Mouse (Mus musculus): Measurements from ENCODE around the gene Lhfpl2. TPM values are rescaled to one million over a fixed set of nuclear protein-coding genes. Genes with fewer than 3 reads are reported as not detected.
"Not testable (repeated sequence)": the region's sequence is repeated elsewhere in the genome, so short reads cannot be mapped to it uniquely, and the experiment has no call there.

Gene Lhfpl2
- 16.6 and 18.3 TPM in 2 replicates for polyA plus RNA-seq (2012; rRNA removed)

DNA sequence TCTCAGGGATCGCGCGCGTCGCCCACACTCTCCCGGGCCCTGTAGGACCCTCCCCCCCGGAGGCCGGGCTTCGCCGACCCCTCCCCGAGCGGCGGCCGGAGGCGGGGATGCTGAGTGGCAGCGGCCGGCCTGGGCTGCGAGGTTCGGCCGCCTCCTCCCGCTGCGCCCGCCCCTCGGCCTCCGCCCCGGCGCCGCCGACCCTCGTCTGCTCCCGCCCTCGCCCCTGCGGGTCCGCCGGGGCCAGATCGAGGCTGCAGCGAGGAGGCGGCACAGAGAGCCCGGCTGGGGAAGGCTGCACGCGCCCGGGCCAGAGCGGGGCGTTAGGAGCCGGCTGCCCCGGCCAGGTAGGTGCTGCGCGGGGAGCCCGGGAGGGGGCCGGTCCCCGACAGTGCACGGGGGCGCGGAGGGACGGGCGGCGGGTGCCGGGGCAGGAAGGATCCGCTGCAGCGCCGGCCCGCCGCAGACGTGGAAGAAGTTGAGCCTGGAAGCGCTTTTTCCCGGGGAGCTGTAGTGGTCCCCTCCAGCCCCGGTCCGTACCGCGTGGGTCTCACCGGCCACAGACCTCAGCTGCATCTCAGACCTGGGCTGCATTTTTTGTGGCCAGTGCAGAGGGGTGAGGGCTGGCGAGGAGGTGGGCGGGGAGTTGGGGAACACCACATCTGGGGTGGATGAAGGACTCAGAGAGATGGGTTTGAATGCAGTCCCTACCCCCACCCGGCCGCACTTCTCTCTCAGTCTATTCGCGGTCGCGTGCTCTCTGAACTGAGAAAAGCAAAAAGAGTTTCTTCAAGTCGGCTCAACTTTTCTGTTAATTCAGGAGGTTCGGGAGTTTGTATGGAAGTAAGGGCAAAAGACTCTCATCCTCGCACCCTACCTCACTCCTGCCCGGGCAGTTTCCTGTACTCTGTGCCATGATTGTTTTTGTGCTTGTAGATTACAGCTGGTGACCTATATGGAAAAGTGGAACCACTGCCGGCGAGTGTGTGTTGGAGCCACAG, at the start of gene Lhfpl2:
Gene Lhfpl2 (plus strand): TSS at position 234 of the 998 bp plus-strand sequence.
- DNase-seq (ENCODE audit: low spot score): peak; percentile 35

DNA sequence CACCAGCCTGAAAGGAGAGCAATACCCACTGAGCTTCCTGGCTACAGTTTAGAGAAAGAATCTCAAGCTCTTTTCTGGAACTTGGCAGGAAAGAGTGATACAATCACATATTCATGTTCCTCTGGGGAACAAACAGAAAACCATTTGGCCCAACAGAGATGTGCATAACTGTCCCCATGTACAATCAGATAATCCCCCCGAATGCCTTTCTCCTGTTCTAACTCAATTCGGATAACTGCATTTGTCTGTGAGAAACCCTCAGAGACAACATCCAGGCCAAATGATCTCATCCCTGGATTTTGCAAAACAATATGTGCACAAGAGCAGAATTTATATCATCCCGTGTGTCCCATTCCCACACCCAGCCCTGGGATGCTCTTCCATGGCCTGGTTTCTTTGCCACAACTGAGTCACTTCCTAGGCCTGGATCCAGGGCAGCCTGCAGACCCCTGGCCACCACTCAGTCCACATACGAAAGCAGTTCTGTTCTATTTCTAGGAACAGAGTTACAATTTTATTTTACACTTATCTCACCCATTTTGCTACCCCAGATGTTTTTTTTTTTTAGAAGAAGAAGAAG, 45.5 kb upstream of the Lhfpl2 start:
- DNase-seq (ENCODE audit: low spot score): no peak

DNA sequence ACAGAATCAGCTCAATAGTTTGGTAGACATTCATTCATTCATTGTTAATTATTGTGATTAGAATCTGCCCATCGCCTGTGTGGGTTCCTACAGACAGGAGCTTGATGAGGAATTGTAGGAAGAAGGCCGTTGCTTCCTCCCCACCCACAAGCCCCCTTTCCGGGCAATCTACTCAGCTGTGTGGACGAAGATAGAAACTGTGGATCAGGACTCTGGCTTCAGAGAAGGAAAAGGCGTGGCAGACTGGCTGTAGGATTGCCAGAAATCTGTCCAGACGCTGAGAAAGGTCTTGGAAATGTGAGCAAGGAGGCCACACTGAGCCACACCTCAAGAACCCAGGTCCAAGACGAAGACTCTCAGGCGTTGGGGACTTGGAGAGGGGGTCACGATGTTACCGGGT, 43.6 kb upstream of the Lhfpl2 start:
- no peak for DNase-seq (ENCODE audit: low spot score)

DNA sequence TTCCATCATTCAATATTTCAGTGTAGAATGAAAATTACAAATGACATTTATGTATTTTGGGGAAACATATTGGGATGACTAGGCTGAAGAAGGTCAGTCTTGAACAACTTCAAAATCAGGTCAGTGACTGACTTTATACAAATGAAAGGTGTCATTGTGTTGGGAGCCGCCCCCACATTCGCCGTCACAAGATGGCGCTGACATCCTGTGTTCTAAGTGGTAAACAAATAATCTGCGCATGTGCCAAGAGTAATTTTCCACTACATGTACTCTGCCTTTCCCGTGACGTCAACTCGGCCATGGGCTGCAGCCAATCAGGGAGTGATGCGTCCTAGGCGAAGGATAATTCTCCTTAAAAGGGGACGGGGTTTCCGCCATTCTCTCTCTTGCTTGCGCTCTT, 33.0 kb upstream of the Lhfpl2 start:
- DNase-seq (ENCODE audit: low spot score): not testable (repeated sequence)

DNA sequence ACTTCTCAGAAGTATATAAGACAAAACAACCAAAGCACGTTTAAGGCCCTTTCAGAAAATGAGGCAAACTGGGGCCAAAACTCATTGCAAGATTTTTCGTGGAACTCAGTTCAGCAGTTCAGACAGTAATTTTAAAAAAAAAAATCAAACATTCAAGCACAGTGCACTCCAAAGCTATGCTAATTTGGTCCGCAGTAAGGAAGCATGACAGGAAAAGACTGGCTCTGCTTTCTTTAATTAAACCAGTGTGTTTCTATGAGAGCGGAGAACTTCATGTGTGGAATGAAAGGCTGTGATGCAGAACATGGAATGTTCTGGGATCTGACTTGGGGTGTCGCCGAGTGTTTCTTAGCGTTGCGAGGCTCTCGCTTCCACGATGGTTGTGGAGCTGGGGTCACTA, 28.4 kb upstream of the Lhfpl2 start:
- DNase-seq (ENCODE audit: low spot score): no peak

DNA sequence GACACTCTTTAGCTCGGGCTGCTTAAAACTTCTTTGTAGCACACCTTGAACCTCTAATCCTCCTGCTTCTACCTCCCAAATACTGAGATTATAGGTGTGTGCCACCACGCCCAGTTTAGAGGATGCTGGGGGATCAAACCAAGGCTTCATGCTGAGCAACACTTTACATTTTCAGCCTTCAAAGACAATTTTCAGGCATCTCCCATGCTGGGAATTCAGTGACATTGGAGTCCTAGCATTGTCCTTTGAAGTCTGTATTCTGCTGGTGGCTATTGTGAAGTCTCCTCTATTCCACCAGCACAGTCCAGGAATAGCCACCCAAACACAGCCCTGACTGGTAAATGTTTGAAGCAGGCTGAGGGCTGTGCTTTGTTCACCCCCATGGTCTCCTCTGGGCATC, 27.0 kb upstream of the Lhfpl2 start:
- no peak for DNase-seq (ENCODE audit: low spot score)

DNA sequence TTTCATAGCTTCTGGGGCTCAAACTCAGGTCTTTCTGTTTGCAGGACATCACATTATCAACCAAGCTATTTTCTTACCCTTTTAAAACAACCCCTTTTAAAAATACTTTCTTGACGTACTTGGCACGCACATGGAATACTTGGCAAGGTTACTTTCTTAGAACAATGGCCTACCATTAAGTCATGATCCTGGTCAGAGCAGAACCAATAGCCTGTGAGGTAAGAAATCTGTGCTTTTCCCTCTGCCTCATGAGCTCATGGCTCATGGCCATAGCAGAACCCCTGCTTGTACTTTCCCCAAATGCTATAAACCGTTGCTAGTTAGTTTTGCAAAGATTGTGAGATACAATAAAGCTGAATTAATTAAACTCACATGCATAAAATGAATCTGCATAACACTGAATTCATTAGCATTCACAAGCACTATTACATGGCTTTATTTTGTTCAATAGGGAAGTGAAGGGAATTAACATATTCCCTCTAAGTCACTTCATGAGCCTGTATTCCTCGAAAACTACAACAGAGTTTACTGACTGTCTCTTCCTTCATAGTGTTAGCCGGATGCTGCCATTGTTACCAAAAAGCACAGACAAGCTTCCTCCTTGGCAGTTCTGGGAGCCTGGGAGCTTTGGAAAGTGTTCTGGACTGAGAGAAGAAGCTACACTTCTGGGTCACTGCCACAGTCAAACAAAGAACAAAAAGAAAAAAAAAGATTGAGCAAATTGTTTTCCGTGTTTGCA, 20.1 kb upstream of the Lhfpl2 start:
- DNase-seq (ENCODE audit: low spot score): no peak

DNA sequence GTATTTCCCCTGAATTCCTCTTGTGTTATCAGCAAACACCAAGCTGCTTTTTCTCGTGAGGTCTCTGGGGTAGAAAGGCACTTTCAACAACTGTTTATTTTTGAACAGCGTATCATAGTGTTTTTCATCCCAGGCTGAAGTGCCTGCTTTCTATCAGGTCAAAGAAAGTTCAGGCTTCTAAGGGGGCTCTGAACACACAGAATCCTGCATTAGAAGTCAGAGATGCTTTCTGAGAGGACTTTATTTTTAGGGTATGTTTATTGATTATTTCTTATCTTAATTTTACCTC, 19.6 kb upstream of the Lhfpl2 start:
- no peak for DNase-seq (ENCODE audit: low spot score)

DNA sequence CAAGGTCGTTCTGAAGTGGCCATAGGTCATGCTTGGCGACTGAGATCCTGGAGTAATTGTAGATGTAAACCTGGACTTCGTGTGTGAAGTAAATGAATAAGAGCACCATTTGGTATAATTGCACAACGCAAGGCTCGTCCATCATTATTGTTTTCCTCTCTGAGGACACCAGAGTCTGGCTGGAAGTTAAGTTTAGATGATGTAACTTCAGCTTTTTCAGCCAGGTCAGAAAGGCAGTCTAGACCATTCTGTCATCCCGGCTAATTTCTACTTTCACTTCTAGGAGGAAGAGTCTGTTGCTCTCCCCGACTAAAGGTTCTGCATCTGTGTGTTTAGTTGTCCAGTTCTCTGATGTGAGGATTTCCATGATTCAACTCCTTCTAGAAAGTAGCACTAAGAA, 7.6 kb upstream of the Lhfpl2 start:
- DNase-seq (ENCODE audit: low spot score): no peak

DNA sequence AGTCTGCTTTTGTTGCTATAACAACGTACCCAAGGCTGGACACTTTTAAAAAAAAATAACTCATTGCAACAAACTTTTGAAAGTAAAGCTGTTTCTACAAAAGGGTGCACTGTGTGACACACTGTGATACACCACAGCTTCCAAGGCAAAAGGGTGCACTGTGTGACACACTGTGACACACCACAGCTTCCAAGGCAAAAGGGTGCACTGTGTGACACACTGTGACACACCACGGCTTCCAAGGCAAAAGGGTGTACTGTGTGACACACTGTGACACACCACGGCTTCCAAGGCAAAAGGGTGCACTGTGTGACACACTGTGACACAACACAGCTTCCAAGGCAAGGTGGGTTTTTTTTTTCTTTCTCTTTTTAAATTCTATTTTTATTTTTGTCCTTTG, 6.8 kb upstream of the Lhfpl2 start:
- DNase-seq (ENCODE audit: low spot score): no peak

DNA sequence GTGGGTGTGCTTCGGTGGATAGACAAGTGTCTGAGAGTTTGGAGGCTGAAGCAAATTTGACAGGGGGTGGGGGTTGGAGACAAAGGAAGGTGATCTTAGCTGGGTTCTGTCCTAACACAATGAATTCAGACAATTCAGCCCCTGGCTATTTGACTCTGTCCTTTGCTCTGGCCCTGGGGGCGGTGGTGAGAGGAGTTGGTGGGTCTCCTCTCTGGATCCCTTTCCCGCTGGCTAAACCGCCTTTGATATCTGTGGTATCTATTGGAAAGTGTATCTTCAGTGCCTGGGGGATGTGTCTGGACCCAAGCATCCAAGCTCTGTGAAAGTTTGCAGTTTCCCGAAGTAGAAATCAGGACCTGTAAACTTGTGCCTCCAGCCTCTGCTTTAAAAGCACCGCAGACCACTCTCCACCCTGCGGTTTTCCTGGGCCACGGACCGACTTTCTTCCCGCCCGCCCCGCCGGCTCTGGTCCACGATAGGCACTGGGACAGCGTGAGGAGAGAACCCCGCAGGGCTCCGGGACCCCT, 497 bp upstream of the Lhfpl2 start:
- DNase-seq (ENCODE audit: low spot score): no peak

DNA sequence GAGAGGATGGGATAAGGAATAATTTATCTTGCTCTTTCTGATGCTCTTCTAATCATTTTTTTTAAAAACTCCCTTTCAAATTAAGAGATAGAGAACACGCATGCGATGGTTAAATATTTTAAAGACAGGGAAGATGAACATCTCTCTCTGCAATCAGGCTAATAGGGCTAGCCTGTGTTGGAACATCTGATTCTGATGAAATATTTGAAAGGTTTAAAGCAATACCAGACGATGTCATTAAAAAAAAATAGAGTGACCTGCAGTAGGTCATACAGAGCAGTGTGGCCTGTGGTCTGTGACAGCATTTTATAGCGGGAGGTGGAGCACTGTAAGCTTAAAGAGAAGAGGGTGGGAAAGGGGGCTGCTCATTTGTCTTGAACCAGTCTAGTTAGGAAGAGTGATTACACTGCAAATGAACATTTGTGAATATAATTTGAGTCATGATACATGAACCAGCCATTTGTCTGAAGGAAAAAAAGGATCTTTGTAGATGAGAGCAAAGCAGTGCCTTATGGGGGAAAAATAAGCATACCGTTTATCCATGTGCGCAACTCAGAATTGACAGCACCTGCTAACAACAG, 1.1 kb downstream of the Lhfpl2 start:
- DNase-seq (ENCODE audit: low spot score): no peak

DNA sequence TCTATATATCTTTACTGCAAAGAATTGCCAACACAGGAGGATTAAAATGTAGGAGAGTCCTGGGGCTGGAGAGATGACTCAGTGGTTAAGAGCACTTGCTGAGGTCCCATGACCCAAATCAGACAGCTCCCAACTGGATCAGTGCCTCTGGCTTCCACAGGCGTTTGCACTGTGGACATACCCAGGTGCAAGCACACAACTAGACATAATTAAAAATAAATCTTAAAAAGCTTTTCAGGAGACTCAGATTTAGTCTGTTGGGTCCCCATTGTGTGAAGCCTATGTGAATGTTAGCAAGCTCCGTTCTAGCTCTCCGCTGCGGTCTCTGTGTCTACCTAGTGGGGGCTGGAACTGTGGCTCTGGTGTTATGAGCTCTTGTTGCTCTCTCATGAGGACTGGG, 1.8 kb downstream of the Lhfpl2 start:
- DNase-seq (ENCODE audit: low spot score): no peak

DNA sequence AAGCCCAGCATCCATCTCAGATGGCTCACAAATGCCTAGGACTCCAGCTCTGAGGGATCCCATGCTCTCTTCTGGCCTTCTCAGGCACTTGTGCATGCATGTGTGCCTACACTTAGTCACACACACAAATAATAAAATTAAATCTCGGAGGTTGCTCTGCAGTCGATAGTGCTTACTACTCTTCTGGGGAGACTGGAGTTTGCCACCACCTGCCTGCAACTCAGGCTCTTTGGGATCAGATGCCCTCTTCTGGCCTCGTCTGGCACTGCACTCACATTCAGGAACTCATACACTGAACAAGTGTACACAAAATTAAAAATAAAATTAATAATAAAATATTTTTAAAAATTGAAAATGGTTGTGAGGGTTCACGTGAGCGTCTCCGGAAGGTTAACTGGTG, 2.2 kb downstream of the Lhfpl2 start:
- DNase-seq (ENCODE audit: low spot score): no peak

DNA sequence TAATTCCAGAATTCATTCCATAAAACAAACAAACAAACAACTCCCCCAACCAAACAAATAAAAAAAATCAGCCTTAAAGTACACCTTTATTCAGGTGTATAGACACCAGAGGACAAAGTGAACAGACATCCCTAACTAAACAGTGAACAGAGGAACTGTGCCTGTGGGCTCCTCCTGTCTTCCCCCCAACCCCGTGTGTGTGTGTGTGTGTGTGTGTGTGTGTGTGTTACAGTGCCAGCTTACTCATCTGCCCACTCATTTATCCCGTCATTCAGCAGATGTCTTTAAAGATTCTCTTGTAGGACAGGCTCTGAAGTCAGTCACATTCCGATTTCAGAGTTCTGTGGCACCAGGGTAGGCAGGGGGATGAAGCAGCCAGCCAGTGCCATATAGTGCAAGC, 2.9 kb downstream of the Lhfpl2 start:
- DNase-seq (ENCODE audit: low spot score): no peak

DNA sequence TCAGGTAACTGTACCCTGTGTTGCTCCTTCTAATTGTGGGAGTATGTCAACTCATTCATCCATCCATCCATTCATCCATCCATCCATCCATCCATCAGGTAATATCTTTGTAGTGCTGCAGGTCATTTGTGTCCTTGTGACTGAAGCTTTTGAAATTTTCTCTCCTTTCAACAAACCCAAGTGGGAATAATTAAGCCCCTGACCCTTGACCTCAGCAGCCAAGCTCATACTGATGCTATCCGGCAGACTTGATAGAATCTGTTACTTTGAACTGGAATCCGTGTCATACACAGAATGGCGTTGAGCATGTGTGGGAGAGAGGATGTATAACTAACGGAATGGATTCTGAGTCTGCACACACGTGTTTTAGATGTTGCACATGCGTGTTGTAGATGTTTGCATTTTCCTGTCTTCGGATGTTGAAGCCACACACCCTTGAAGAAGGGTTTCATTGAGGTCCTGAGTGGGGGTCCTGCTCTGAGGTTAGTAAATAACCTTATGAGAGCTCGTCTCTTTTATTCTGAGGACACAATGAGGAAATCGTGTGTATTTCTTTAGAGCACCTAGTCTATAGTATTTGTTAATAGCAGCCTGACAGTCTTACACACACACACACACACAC, 3.8 kb downstream of the Lhfpl2 start:
- DNase-seq (ENCODE audit: low spot score): no peak

DNA sequence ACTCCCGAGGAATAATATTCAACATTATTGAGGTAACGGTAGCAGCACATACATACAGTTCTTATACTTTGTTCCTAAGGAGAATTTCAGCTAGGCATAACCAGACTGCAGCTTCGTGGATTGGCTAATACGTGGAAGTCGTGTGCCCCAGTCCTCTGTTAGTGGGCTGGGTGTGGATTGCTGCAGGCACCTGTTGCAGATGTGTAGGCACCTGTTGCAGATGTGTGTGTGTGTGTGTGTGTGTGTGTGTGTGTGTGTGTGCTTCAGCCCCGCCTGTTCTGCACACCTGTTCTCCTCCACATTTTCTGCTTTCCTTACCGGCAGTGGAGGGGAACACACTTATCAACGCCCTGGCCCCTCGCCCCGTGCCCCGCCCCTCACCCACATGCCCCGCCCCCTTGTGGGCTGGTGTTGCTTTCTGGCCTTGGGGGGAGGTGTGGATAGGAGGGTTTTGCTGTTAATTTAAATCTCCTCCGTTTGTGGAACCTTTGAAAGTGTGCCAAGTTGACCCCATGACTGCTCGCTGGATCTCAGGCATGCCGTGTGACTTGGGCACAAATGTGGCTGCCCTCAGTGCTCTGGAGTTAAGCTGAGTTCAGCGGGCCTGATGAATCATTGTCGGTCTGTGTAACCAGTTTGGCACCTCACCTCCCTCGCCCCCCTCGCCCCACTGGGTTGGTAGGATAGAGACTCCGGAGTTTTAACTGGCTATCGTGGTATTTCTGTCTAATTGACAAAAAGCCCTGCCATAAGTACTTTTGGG, 4.9 kb downstream of the Lhfpl2 start:
- no peak for DNase-seq (ENCODE audit: low spot score)

DNA sequence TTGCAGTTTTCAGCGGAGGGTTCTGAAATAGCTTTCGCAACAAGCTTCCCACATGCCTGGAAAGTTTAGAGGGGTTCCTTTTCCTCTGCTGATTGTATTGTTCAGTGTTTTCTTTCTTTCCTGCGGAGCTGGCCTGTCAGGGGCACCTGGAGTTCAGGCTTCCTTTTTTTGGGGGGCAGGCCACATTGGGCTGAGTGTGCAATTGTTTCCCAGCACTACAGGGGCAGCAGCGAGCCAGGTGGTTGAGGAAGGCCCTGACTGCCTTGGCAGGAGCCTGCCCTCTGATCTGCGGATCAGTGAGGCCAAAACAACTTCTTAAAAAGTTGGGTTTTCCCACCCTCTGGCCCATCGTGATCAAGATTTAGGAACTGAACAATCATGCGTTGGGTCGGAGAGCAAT, 5.6 kb downstream of the Lhfpl2 start:
- DNase-seq (ENCODE audit: low spot score): no peak

DNA sequence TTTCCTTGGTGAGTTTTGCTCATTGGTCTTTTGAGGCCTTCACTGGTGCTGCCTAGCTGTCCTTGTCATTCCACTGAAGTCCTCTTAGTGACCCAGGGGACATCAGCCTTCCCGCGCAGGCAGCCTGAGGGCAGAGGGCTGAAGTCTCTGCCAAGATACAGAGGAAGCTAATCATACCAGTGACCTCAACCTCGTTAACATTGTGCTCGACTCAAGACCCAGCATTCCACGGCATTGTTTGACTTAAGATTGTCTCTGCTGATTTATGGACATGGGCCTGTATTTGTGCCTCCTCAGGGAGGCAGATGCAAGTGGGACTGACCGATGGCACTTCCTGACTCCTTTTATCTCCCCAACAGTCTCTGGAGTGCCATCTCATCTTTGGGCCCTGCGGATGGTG, 7.0 kb downstream of the Lhfpl2 start:
- no peak for DNase-seq (ENCODE audit: low spot score)

DNA sequence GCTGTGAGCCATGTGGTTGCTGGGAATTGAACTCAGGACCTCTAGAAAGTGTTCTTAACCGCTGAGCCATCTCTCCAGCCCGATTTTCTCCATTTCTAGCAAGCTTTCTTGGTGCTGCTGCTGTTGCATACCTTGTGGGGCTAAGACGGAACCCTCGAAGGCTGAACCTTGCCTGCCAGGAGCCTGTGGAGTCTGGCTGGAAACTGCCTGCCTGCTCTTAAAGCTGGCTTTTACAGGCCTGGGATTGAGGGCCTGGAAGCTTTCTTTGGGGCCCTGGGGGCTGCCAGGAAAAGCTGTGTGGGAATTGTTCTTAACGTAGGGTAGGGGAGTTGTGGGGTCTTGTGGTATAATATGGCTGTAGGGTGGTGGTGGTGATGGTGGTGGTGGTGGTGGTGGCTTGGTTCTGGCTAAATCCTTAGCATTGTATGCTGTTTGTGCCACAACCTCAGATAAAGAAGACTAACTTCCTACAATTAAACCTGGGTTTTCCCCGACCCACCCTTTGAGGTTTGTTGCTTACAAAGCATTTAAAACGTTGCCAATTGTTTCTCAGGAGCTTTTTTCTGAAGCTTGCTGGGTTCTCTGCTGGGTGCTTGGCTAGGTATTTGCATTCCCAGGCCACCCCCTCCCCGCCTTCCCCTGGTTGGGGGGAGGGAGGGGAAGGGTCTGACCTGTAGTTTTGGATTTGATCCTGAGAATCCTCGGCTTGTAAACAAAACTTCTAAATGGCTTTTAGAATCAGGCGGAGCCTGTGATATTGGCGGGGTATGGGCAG, 7.9 kb downstream of the Lhfpl2 start:
- DNase-seq (ENCODE audit: low spot score): no peak
